Mouse (Mus musculus) urinary bladder, adult 18-20 months (tissue): ENCODE results near the gene Btbd35f9.
"Not testable (repeated sequence)": the region's sequence is repeated elsewhere in the genome, so short reads cannot be mapped to it uniquely, and the experiment has no call there.

Experiments used
- DNase-seq, 2 experiments: peaks; one replicate each; pipeline ENCODE4 v3.0.0; 2022; ENCODE audit warnings: low spot score in 2 of 2, mixed read lengths in 2 of 2

Btbd35f9 gene

GRCm38 (mm10) chrX:34161399-34161798, at the start of gene Btbd35f9:
TSS of gene Btbd35f9 (minus strand) at chrX:34161499.
- not testable (repeated sequence) for DNase-seq
